Mouse (Mus musculus): ENCODE measurements around the gene Tmem183a. TPM values are rescaled to one million over a fixed set of nuclear protein-coding genes. Genes with fewer than 3 reads are reported as not detected.

Tmem183a gene
- polyA plus RNA-seq, 1 experiment: 85.2 TPM

DNA sequence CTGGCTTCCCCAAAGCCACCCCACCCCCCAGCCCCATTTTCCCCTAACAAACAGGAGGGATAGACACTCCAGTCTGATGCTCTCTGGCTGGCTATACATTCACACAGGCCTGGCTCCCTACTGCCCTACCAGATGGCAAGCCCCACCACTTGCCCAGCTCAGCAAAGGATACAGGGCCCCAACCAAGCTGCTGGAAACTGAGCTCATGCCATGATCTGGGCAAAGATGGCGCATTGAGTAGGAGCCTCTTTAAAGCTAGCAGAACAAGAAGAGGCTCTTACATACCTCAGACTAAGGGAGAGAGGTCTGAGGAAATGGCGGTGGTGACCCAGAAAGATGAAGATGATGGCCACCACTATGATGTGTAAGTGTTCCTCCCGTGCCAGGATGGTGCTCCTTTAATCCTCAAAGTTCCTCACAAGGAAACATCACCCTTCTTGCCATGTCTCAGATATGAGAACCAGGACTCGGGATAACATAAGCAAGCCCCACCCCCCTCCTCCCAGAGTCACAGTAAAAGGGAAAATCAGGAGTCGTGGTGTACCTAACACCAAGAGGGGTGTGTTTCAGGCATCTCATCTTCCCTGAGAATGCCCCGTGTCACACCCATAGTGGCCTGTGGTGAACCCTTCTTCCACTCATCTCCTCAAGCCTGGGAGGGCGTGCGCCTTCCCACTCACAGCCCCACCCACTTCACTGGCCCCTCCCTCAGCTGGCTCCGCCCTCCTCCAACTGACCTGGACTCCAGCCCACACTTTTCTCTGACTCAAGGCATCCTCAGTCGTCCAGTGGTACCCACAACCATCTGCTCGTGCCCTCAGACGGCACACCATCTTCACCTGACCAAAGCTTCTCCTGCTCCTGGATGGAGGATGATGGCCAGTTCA is 25.6 kb downstream of the Tmem183a start:
- H3K79me3 ChIP-seq (ENCODE audit: low read depth): no peaks in the 10 kb centered on the region
- no peaks in the 10 kb centered on the region for H3K79me2 ChIP-seq (ENCODE audit: control insufficient read depth, insufficient read depth)
- no peaks in the 10 kb centered on the region for H3K36me3 ChIP-seq (ENCODE audit: control insufficient read depth, insufficient read depth)
- no peak overlapping the region for H3ac ChIP-seq (ENCODE audit: control insufficient read depth, insufficient read length, low read depth)
- no peak for TF ChIP-seq MYOD1 (IDR thresholded peaks at IDR 0.05; ENCODE audit: control insufficient read depth, insufficient read length, low read depth)
- no peak for TF ChIP-seq MAX (IDR thresholded peaks at IDR 0.05)
- no peak for TF ChIP-seq FOSL1 (IDR thresholded peaks at IDR 0.05; ENCODE audit: insufficient read depth, low read length, poor library complexity, severe bottlenecking)
- TF ChIP-seq CEBPB (IDR thresholded peaks at IDR 0.05; ENCODE audit: low read depth): no peak
- no peak for TF ChIP-seq USF1 (IDR thresholded peaks at IDR 0.05; ENCODE audit: low read depth)
- no peak for TF ChIP-seq CTCF (IDR thresholded peaks at IDR 0.05; ENCODE audit: control insufficient read depth, insufficient read depth, insufficient read length)
- no peak for TF ChIP-seq MYOG (IDR thresholded peaks at IDR 0.05; ENCODE audit: control insufficient read depth, extremely low read depth, insufficient read length)
- H3K27me3 ChIP-seq (ENCODE audit: control insufficient read depth, insufficient read depth, insufficient read length): no peaks in the 10 kb centered on the region
- H3K4me3 ChIP-seq (ENCODE audit: insufficient read depth, poor library complexity, severe bottlenecking): no peak overlapping the region

DNA sequence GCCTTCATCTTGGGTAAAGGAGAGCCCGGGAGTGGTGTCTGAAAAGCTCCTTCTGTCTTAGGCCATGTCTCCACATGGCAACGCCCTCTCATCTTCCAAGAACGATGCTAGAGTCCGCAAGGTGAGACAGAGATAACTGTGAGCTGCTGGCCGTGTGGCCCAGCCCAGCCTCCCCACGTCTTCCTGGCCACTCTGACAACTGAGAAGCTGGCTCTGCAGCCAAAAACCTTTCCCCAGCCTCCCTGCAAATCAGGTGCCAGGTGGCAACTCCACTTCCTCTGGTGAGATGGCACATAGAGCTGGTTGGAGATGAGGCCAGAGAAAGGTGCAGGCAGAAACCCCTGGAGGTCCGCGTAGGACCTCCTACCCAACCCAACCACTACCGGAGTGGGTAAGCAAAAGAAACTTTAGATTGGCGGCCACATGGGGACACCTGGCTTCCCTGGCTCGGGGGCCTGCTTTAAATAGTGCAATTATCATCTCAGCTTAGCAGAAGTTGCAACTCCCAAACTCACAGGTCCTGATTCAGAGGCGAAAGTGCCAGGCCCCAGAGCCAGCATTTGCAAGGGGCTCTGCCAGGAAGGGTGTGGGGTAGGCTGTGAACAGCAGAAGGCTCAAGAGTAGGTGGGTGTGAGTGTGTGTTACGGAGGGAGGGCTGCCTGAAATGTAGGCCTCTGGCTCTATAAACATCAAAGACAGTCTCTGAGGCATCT is 26.4 kb downstream of the Tmem183a start:
- H3K79me3 ChIP-seq (ENCODE audit: low read depth): no peaks in the 10 kb centered on the region
- H3K36me3 ChIP-seq (ENCODE audit: control insufficient read depth, insufficient read depth): no peaks in the 10 kb centered on the region
- H3K4me3 ChIP-seq (ENCODE audit: insufficient read depth, poor library complexity, severe bottlenecking): no peak overlapping the region
- TF ChIP-seq MAX (IDR thresholded peaks at IDR 0.05): no peak
- TF ChIP-seq CEBPB (IDR thresholded peaks at IDR 0.05; ENCODE audit: low read depth): no peak
- no peak for TF ChIP-seq MYOG (IDR thresholded peaks at IDR 0.05; ENCODE audit: control insufficient read depth, extremely low read depth, insufficient read length)
- no peak for TF ChIP-seq FOSL1 (IDR thresholded peaks at IDR 0.05; ENCODE audit: insufficient read depth, low read length, poor library complexity, severe bottlenecking)
- TF ChIP-seq MYOD1 (IDR thresholded peaks at IDR 0.05; ENCODE audit: control insufficient read depth, insufficient read length, low read depth): no peak
- H3K79me2 ChIP-seq (ENCODE audit: control insufficient read depth, insufficient read depth): no peaks in the 10 kb centered on the region
- no peak overlapping the region for H3ac ChIP-seq (ENCODE audit: control insufficient read depth, insufficient read length, low read depth)
- H3K27me3 ChIP-seq (ENCODE audit: control insufficient read depth, insufficient read depth, insufficient read length): no peaks in the 10 kb centered on the region

DNA sequence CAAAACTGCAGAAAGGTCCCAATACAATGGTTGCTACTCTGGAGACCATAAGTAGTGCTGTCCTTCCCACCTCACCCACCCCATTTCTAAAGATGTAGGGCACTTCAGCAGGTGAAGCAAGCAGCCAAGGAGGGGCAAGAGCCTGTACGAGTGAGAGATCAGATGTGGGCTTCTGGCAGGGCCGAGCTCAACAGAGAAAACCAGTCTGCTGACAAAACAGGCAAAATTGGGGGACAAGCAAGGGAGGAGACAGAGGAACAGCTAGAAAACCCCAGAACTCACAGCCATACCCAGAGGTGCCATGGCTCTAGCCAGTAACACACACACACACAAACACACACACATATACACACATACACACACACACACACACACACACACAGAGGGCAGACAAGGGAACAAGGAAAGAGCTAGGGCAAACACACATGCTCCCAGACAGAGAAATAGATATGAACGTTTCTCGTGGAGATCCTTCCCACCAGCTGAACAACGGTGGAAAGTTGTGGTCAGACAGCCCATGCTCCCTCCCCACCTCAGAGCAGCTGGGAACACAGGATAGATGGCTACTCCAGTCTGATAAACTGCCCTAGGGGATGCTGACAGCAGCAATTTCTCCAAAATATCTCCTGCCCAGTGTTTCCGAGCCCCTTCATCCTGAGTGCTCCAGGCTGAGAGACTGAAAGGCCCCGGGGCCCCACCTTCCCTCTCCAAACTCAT is 27.5 kb downstream of the Tmem183a start:
- Histone ChIP-seq H3K36me3 (ENCODE audit: control insufficient read depth, insufficient read depth) (no peaks in the 10 kb centered on the region), H3K79me3 (ENCODE audit: low read depth) (no peaks in the 10 kb centered on the region), H3K79me2 (ENCODE audit: control insufficient read depth, insufficient read depth) (no peaks in the 10 kb centered on the region), H3K27me3 (ENCODE audit: control insufficient read depth, insufficient read depth, insufficient read length) (no peaks in the 10 kb centered on the region), H3K4me3 (ENCODE audit: insufficient read depth, poor library complexity, severe bottlenecking) (no peak overlapping the region), H3ac (ENCODE audit: control insufficient read depth, insufficient read length, low read depth) (no peak overlapping the region)
- TF ChIP-seq MAX (IDR thresholded peaks at IDR 0.05): no peak
- TF ChIP-seq CTCF (IDR thresholded peaks at IDR 0.05; ENCODE audit: control insufficient read depth, insufficient read depth, insufficient read length): no peak
- TF ChIP-seq MYOG (IDR thresholded peaks at IDR 0.05; ENCODE audit: control insufficient read depth, extremely low read depth, insufficient read length): no peak
- no peak for TF ChIP-seq USF1 (IDR thresholded peaks at IDR 0.05; ENCODE audit: low read depth)
- no peak for TF ChIP-seq FOSL1 (IDR thresholded peaks at IDR 0.05; ENCODE audit: insufficient read depth, low read length, poor library complexity, severe bottlenecking)
- TF ChIP-seq MYOD1 (IDR thresholded peaks at IDR 0.05; ENCODE audit: control insufficient read depth, insufficient read length, low read depth): no peak
- TF ChIP-seq CEBPB (IDR thresholded peaks at IDR 0.05; ENCODE audit: low read depth): no peak

DNA sequence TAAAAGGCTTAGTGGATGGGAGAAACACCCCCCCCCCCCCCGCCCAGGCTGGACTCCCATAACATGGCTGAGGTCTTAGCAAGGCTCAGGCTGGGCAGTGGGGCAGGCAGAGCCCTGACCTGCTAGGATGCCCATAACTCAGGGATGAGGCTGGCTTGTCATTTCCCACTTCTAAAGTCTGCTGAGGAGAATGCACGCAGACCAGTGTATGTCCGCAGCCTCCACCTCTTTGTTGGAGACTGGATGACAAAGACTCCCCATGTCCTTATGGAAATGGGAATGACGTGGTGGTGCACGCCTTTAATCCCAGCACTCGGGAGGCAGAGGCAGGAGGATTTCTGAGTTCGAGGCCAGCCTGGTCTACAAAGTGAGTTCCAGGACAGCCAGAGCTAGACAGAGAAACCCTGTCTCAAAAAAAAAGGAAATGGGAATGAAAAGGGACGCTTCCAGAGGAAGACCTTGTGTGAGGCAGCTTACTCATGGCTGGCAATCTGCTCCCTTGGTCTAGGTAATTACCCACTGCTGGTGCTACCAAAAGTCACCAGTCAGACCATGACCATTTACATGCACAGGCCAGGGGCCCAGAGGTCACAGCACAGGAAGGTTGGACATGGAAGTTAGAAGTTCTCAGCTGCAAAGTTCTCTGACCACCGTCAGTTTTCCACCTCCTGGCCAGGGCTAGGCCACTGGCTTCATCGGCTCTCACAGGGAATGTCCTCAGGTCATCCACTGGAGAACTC is 28.2 kb downstream of the Tmem183a start:
- Histone ChIP-seq H3K27me3 (ENCODE audit: control insufficient read depth, insufficient read depth, insufficient read length) (peaks cover 5% of the 10 kb centered on the region), H3K79me3 (ENCODE audit: low read depth) (no peaks in the 10 kb centered on the region), H3K4me3 (ENCODE audit: insufficient read depth, poor library complexity, severe bottlenecking) (no peak overlapping the region), H3K36me3 (ENCODE audit: control insufficient read depth, insufficient read depth) (no peaks in the 10 kb centered on the region), H3K79me2 (ENCODE audit: control insufficient read depth, insufficient read depth) (no peaks in the 10 kb centered on the region), H3ac (ENCODE audit: control insufficient read depth, insufficient read length, low read depth) (no peak overlapping the region)
- TF ChIP-seq MYOG (IDR thresholded peaks at IDR 0.05; ENCODE audit: control insufficient read depth, extremely low read depth, insufficient read length): no peak
- TF ChIP-seq CEBPB (IDR thresholded peaks at IDR 0.05; ENCODE audit: low read depth): no peak
- TF ChIP-seq USF1 (IDR thresholded peaks at IDR 0.05; ENCODE audit: low read depth): no peak
- no peak for TF ChIP-seq MYOD1 (IDR thresholded peaks at IDR 0.05; ENCODE audit: control insufficient read depth, insufficient read length, low read depth)
- no peak for TF ChIP-seq CTCF (IDR thresholded peaks at IDR 0.05; ENCODE audit: control insufficient read depth, insufficient read depth, insufficient read length)
- no peak for TF ChIP-seq FOSL1 (IDR thresholded peaks at IDR 0.05; ENCODE audit: insufficient read depth, low read length, poor library complexity, severe bottlenecking)
- no peak for TF ChIP-seq MAX (IDR thresholded peaks at IDR 0.05)

DNA sequence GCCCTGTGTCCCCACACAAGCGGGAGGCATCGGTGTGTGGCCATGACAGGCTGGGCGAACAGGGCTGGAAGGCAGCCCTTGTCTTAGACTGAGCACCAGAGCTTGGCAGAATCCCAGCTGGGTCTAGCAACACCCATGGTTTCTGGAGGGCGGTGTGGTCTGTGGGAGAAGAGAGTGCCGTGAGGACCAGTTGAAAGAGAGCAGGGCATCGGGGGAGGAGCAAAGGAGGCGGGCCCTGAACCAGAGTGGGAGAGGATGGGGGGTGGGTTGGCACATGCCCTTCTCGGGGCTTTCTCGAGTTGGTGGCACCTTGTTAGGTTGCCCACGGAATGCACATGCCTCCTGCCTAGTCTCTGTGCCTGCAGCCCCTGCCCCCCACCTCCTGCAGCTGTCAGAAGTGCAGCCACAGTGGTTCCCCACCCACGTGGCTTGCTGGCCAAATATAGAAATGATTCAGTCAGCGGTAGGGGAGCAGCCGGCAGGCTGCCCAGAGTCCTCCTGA is 29.0 kb downstream of the Tmem183a start, which contains the start of gene Ppfia4:
Gene Ppfia4 (minus strand): TSS at position 159 of the 502 bp plus-strand sequence.
- Histone ChIP-seq H3K4me3 (ENCODE audit: insufficient read depth, poor library complexity, severe bottlenecking) (no peak within 1 kb of the TSS), H3K79me3 (ENCODE audit: low read depth) (no peaks in the 10 kb centered on the region), H3K36me3 (ENCODE audit: control insufficient read depth, insufficient read depth) (no peaks in the 10 kb centered on the region), H3ac (ENCODE audit: control insufficient read depth, insufficient read length, low read depth) (no peak within 1 kb of the TSS), H3K79me2 (ENCODE audit: control insufficient read depth, insufficient read depth) (no peaks in the 10 kb centered on the region), H3K27me3 (ENCODE audit: control insufficient read depth, insufficient read depth, insufficient read length) (peaks cover 5% of the 10 kb centered on the region)
- TF ChIP-seq CTCF (IDR thresholded peaks at IDR 0.05; ENCODE audit: control insufficient read depth, insufficient read depth, insufficient read length) (no peak), MYOG (IDR thresholded peaks at IDR 0.05; ENCODE audit: control insufficient read depth, extremely low read depth, insufficient read length) (no peak), MAX (IDR thresholded peaks at IDR 0.05) (peak; percentile 83), USF1 (IDR thresholded peaks at IDR 0.05; ENCODE audit: low read depth) (peak; percentile 76), MYOD1 (IDR thresholded peaks at IDR 0.05; ENCODE audit: control insufficient read depth, insufficient read length, low read depth) (peak; percentile 88), FOSL1 (IDR thresholded peaks at IDR 0.05; ENCODE audit: insufficient read depth, low read length, poor library complexity, severe bottlenecking) (no peak), CEBPB (IDR thresholded peaks at IDR 0.05; ENCODE audit: low read depth) (no peak)

Measured in C2C12 (cell line).